Mouse (Mus musculus): ENCODE data around the gene Fam19a1. TPM values are rescaled to one million over a fixed set of nuclear protein-coding genes. Genes with fewer than 3 reads are reported as not detected.
A peak's percentile ranks its signal among the peaks of the same experiment; 100 is the strongest.

Gene Fam19a1
- total RNA-seq, 2 experiments from 2014 or later = 68.1 to 70.5 TPM

DNA sequence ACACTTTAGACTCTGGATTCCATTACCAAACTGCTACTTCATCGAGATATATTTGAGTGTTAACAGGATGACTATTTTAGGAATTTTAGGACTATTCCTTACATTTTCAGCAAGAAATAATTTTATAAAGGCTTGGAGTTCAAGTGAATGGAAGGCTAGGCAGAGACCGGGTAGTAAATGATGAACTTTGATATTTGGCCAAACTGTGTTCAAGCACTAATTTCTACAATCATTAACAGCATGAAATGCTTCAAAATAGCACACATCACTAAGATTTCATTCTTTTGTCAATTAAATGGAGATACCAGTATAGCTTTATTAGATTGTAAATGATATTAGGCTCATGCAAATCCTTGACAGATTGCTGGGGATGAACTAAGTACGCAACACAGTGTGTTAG is 329.0 kb downstream of the Fam19a1 start:
- no peak for DNase-seq

DNA sequence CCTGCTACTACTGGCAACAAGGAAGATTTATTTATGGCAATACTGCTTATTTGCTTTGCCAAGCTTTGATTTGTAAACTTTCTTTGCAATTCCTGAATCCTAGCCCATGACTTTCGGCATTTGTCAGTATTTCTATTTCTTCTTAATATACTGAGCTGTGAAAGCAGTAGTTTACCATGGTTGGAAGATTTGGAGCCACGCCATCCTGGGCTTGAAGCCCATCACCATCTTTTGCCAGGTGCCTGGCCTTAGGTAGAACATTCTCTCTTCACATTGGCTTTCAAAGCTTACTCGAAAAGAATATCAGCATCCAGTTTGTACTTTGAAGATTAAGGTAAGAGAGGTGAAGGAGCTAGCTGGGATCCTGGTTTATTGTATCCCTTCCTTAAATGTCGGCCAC is 334.5 kb downstream of the Fam19a1 start:
- DNase-seq = no peak

DNA sequence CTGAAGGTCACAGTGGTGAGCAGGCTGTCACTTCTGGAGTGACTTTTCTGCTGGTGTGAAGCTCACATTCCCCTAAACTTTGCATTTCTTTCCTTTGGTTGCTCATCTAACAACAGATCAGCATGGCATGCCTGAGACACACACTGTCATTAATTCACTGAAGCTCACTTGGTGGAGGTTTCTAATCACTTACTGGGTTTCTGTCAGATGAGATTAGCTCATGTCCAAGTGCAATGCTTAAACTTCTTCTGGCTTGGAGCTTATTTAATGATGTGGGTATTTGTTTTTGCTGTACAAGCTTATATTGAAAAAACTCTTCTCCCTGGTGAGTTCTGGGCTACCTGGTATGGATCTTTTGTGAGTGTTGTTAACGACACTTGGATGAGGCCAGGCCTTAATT is 343.3 kb downstream of the Fam19a1 start:
- DNase-seq = no peak

DNA sequence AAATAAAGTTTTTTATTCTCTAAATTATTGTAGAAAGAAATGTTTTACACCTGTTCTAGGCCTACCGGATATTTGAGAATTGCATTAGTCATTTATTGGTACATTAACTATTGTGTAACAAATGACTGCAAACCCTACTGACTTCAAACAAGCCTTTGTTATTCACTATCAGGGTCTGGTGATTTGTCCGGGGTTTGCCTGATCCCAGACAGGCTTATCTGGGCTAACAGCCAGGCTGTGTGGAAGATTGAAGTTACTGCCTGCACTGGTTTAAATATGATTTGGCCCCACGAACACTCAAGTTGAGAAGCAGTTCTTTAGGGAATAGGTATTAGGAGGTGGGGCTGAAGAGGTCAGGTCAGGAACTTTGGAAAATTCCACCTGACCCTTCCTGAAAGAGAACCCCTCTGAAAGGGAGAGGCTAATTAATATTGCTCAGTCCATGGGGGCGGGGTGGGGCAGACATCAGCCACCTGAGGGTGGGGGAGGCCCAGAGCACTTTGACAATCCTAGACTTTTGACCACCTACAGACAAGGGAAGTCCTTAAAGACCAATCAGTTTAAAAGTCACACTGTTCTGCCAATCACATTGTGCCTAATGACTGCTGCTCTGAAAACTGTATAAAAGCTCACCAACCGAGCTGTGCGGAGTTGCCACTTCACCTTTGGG is 344.8 kb downstream of the Fam19a1 start:
- DNase-seq = no peak

DNA sequence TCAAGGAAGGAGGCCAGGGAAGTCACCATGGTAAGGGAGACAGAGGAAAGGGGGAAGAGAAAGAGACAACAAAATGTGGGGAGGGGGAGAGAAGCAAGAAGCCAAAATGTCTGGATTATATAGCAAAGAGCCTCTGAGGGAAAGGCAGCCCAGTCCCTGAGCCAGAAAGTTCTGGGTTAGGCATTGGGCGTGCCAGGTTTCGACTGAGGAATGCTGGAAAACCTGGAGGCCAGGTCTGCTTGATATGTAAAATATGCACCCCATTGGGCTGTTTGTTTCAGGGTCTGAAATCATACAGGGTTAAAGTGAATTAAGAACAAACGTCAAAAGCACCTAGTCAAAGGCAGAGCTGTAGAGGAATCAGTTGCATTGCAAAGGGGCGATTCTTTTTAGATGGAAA is 346.1 kb downstream of the Fam19a1 start:
- DNase-seq = no peak

DNA sequence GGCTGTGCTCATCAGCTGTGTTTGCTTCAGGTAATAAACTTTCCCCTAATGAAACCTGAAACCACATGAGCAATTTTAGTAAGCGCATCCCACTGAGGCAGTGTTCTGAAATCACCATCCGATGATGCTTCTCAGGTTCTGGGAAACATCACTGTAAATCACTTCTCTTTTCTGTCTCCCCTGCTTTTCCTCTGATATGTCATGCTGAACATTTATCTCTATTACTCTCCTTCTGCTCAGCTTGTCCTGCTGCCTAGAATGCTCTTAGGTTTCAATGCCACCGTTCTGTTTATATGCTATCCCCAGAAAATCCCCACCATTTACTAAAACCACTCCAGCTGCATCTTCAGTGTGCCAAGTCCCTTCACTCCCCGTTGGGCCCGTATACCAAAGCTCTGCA is 386.5 kb downstream of the Fam19a1 start:
- DNase-seq = no peak

DNA sequence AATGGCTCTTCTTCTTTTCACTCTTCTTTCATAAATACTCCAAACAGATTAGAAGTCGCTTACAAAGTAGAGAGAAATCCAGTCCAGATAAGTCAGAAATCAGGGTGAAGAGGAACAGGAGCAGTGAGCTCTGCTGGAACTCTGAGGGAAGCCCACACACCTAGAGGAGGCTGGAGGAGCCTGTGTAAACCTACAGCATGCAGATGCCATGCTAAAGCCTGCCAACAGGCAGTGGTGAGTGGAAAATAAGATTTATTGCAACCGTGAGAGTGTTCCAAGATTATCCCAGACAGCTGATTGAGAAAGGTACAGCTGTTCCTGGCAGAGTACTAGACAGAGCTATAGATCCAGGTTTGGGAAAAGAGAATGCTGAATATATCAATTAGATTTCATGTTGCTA is 428.6 kb downstream of the Fam19a1 start:
- DNase-seq = no peak

DNA sequence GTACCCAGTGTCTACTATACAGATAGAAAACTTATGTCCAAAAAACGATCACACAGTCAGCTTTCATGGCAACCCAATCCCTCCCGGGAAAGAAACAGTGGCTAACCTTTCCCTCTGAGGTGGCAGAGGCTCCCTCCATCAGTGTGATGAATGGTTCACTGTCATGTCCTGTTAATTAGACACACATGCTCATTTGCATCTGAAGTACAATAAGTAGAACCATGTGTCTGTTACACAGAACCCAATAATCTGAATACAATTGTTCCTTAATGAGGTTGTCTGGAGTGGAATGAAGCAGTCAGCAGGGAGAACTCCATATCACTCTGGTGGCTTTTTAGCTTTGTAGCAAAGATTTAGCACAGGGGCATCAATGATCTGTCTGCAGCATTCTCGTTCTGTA is 431.9 kb downstream of the Fam19a1 start:
- no peak for DNase-seq

DNA sequence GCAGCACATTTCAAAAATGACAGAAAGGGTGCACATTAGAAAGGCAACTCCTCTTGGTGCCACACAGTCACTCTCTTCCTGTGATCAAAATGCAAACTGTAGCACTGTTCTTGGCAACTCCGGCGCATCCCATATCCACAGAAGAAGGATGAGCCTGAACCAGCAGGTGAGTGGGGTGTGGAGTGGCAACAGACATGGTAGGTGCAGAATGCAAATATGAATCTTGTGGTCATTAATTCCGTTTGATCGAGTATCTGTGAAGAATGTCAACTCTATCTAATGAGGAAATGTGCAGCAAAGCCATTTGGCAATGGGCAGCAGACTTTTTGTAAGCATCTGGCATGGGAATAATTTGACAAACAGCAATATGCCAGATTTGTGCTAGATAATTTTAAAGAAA is 437.5 kb downstream of the Fam19a1 start:
- DNase-seq = peak; percentile 27 to 38

DNA sequence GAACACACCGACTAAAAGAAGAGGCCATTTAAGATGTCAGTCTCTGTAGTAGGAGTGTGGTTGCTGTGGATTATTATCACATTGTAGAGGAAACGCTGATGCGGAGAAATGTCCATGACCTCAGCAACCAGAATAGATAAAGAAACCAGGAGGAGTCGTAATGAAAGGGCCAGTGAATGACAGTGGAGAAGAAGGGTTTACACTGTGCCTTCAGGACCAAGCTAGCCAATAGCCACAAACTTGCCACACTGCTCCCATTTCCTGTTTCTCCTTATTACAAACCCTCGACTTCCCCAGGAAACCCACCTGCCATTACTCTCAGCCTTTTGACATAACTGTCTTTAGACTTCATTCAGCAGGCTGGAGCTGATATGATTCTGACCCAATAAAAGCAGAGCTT is 465.7 kb downstream of the Fam19a1 start:
- DNase-seq = no peak

DNA sequence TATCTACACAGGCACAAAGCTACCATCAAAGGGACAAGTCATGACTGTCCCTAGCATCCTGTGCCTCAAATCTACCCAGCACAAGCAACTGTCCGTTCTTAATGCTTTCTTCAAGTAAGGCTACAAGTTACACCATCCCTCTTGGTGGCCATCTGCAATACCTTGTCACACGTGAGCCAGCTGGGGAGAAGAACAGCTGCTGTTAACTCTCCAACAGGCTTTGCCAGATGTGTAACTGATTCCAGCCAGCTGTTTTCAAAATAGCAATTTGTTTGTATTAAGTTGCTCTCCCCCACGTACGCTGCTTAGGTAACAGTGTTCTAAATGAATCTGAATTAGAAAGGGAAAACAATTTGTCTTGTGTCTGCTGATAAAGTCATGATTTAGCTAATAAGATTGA is 467.8 kb downstream of the Fam19a1 start:
- no peak for DNase-seq

DNA sequence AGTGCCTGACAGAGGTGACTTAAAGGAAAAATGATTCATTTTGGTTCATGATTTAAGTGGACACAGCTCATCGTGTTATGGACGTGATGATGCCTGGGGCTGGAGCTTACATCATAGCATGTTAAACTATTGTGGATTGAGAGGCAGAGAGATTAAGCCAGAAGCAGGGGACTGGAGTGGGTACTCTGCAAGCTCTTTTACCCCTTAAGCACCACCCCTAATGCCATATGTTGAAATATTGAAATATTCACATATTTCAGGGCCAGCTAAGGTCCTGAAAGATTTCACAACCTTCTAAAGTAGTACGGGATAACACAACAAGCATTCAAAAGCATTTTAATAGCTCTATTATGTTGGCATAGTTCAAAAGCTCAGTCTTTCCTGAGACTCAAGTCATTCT is 468.2 kb downstream of the Fam19a1 start:
- no peak for DNase-seq

DNA sequence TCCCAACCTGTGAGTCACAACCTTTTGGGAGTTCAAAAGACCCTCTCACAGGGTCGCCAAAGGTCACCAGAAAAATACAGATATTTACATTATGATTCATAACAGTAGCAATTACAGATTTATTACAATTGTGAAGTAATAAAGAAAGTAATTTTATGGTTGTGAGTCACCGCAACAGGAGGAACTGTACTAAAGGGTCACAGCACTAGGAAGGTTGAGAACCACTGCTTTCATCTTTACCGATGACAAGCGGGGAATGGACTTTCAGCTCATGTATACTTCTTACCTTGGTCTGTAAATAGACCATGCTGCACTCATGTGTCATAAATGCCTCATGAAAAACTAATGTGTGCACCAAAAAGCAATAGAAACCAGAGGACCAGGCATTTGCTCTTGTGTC is 474.5 kb downstream of the Fam19a1 start:
- no peak for DNase-seq

DNA sequence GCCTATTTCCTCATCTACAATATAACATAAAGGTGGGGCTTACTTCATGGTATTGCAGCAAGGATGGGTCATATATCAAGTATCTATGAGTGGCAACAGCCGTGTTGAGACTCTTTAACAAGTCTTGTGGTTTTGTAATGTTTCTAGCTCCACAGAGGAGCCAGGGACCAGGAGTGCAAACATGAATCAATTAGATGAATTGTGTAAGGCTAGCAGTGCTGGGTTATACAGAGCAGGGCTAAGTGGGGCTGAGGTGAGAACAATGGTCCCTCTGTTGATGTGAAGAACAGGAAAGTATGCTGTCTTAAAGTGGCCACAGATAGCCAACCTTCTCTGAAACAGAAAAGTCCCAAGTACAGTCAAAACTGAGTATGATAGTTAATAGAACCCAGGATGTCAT is 480.1 kb downstream of the Fam19a1 start:
- DNase-seq = no peak

DNA sequence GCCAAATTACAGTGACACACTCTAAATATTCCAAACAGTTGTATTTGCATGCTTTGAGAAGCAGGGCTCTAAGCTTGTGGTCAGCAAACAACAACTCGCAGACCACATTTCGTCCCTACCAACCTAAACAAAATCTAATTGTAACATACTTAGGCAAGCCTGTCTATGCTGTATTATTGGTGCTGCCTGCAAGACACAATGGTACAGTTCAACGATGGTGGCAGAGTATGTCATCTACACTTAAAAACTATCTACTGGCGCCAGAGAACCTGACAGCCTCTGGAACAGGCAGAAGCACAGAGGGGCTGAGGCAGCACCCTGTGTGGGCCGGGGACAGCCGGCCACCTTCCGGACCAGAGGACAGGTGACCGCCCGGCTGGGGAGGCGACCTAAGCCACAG is 482.2 kb downstream of the Fam19a1 start:
- DNase-seq = no peak

DNA sequence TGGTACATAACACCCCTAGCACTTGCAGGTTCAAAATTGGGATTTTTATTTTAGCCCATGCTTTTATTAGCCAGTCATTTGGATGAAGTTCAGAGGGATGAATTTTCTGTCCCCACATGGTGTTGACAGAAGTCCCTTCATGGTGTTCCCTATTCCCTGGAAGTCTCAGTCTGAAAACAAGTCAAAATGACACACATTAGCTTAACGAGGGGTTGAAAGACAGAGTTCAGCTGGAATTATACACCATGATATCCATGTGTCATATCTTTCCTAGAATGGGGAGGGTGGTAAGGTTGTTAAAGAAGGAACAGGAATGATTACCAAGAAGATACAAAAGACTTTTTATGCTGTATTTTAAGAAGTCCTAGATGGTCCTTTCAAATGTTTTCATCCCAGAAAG is 511.2 kb downstream of the Fam19a1 start:
- DNase-seq = no peak

DNA sequence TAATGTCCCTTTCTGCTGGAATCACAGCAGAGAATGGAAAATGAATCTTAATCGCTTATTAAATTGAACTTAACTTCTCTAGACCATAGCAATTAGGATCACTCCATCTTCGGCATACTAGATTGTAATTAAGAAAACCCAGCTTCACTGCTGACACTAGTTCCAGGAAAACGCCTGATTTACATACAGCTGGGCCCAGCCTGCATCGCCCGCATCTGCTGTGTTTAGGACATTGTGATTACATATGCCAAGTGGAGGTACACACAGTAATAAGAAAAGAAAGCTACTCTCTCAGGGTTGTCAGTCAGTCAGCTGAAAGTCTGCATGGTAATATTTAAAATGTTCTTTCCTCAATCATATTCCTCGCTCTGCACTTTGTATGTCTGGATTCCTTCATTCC is 518.6 kb downstream of the Fam19a1 start:
- no peak for DNase-seq

DNA sequence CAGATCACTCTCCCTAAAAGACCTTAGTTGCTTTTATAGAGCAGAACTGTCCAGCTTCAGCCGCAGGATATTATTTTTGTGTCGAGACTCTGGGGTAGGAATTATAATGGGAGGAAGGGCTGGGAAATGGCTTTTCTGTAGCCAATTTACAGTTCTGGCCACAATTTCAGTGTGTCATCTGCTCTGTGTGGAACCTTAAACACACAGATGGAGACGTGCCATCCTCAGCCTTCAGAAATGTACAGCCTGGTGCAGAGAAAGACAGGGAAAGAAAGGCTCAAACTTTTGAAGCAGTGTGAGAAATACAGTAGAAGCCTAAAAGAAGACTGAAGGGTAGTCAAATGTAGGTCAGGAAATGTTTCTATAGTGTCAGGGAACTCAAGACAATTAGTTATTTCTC is 519.3 kb downstream of the Fam19a1 start:
- peak in 1 of 2 experiments; percentile 3 for DNase-seq

DNA sequence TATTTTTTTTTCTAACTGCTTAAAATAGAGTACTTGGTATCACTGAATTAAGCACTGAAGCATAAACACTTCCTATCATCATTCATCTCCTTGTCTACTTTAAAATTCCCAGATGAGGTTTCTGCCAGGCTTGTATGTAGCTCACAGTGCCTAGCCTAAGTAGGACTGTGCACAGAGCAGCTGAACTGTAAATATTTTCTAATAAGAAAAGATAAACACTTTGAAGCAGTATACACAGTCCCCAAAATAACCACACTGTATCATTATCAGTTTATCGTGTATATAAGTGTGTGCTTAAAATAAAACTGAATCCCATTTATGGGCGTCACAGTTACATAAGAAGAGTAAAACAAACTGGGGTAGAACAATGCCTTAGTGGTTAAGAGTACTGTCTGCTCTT is 522.7 kb downstream of the Fam19a1 start:
- no peak for DNase-seq

DNA sequence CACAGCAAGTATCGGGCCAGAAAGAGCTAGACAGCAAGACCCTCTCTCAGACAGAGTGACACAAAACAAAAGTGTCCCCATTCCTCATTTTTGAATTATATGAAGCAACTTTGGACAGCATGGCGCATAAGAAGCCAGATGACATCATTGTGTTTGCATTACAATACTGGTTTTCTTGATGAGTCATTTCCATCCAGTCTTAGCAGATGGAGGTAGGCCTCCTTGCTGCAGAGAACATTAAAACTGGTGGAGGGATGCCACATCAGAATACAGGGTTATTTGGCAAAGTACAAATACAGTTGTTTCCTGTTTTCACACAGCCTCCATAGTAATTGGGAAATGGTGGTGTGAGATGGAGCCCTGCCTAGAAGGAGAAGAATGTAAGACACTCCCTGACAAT is 535.8 kb downstream of the Fam19a1 start:
- peak in 1 of 2 experiments; percentile 1 for DNase-seq

DNA sequence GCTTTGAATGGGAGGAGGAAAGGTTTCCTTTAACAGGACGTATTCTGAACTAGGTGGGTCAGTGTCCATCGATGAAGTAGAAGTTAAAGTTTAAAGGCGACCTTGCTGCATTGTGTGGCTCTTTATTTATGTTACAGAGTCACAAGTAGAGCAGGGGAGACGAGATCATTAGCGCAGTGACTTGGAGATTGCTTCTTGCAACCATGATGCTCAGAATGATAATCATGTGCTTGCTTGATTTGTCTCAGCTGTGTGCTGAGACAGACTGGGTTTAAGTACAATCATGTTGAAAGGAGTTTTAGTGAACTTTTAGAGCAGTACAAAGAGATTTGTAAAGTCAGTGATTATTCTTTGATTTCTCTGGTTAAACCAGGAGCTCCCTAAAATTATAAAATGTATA is 536.3 kb downstream of the Fam19a1 start:
- no peak for DNase-seq

DNA sequence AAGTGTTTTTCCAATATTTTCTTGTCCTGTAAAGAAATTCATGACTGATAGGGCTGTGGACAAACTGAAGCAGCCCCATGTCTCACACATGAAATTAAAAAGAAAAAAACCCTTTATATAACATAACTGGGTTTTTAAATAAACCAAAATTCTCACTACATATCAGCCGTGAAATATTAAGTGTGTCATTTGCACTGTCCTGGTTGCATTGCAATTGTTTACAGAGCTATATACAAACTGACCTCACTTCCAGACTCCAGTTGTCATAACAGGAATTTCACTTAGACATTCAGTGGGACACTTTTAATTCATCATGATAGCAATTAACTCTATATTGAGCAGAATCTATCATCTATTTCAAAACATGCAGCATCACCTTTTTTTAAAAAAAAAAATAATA is 553.4 kb downstream of the Fam19a1 start:
- DNase-seq = no peak

DNA sequence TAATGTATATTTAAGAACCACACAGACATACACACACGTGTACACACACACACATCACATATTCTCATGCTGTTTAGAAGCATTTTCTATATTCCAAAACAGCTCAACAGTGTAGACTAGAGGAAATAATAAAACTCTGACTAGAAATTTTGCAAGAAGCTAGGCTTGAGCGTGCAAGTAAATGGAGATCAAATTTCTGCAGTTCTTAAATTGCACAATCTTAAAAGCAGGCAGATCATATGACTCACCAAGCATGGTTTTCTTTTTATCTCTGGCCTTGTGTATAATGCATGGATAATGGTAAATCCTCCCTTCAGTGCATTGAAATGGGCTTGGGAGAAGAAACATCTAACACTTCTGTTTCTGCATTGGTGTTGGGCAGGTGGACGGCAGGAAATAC is 564.9 kb downstream of the Fam19a1 start:
- DNase-seq = no peak

Data from layer of hippocampus, postnatal 36 days (tissue).